Mouse (Mus musculus) neural tube, embryonic 12.5 days (tissue): ENCODE measurements at regions not wholly inside any gene's neighbourhood (a gene's known extent, or its start where the extent isn't known, plus 50 kb on each side); places are given as distances from the start of the nearest gene placed in this dataset.

ENCODE experiments used
- ATAC-seq: fragments of 200-750 bp; cut with Nextera tagmentation; 2 replicates; pipeline ENCODE4 v1.8.0; 2017; ENCODE audit warnings: low read depth, mild to moderate bottlenecking, moderate TSS enrichment, moderate library complexity; ENCODE audit not compliant: low FRiP score
- H3K27ac ChIP-seq: fragments of 300-500 bp; sonication (generic); 2 replicates; pipeline ENCODE4 v1.5.1; 2016
- H3K27me3 ChIP-seq: fragments of 300-500 bp; sonication (generic); replicated peaks from 2 replicates; pipeline ENCODE4 v1.6.1; 2016; ENCODE audit warnings: mild to moderate bottlenecking
- H3K36me3 ChIP-seq: fragments of 300-500 bp; sonication (generic); 2 replicates; pipeline ENCODE4 v1.6.1; 2016; ENCODE audit warnings: mild to moderate bottlenecking
- H3K4me1 ChIP-seq: fragments of 300-500 bp; sonication (generic); 2 replicates; pipeline ENCODE4 v1.6.1; 2016
- H3K4me2 ChIP-seq: fragments of 300-500 bp; sonication (generic); replicated peaks from 2 replicates; pipeline ENCODE4 v1.6.1; 2016; ENCODE audit warnings: mild to moderate bottlenecking
- H3K4me3 ChIP-seq: fragments of 300-500 bp; sonication (generic); 2 replicates; pipeline ENCODE4 v1.5.1; 2016
- H3K9ac ChIP-seq: fragments of 300-500 bp; sonication (generic); 2 replicates; pipeline ENCODE4 v1.6.1; 2016; ENCODE audit warnings: mild to moderate bottlenecking
- H3K9me3 ChIP-seq: fragments of 300-500 bp; sonication (generic); 2 replicates; pipeline ENCODE4 v1.6.1; 2016; ENCODE audit warnings: mild to moderate bottlenecking
- WGBS: fragments of 180-500 bp; shearing (Covaris S2); methylation state at CpG from one replicate; pipeline ENCODE4 v1.1.7; 2016; 5-methylcytosine and 5-hydroxymethylcytosine counted together

DNA sequence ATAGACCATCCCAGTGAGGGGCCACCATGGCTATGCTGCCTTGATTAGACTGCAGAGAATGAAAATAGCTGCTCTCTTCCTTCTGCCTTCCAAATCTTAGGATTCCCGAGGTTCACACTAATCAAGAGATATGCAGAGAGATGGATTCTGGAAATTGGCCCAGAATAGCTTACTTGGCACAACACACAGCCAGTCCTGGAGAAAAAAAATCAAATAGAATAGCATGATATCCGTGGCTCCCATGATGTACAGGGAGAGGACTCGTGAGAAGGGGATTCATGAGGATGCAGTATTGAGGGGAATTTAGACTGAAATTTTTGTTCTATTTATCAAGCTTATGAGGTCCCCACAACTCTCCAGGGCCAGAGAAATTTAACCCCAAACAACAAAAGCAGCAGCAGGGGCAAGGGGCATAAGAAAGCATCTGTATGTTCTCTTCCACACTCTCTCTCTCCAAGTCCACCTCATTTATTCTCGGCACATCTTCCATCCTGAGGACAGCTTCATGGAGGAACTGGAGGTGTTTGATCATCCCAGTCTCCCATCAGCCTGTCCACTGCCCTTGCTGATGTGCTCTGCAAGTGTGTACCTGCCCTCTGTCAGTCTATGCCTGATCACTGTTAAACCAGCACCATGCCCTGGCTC is 599.3 kb upstream of the Camk1g start:
- Histone ChIP-seq H3K4me2 (no peak overlapping the region), H3K9ac (no peak overlapping the region), H3K9me3 (no peaks in the 10 kb centered on the region), H3K36me3 (no peaks in the 10 kb centered on the region), H3K4me3 (no peak overlapping the region), H3K27me3 (no peaks in the 10 kb centered on the region), H3K27ac (no peak overlapping the region), H3K4me1 (no peaks in the 10 kb centered on the region)
- no peak for ATAC-seq
- 81% methylated on average over 4 of the region's 4 CpGs for WGBS

DNA sequence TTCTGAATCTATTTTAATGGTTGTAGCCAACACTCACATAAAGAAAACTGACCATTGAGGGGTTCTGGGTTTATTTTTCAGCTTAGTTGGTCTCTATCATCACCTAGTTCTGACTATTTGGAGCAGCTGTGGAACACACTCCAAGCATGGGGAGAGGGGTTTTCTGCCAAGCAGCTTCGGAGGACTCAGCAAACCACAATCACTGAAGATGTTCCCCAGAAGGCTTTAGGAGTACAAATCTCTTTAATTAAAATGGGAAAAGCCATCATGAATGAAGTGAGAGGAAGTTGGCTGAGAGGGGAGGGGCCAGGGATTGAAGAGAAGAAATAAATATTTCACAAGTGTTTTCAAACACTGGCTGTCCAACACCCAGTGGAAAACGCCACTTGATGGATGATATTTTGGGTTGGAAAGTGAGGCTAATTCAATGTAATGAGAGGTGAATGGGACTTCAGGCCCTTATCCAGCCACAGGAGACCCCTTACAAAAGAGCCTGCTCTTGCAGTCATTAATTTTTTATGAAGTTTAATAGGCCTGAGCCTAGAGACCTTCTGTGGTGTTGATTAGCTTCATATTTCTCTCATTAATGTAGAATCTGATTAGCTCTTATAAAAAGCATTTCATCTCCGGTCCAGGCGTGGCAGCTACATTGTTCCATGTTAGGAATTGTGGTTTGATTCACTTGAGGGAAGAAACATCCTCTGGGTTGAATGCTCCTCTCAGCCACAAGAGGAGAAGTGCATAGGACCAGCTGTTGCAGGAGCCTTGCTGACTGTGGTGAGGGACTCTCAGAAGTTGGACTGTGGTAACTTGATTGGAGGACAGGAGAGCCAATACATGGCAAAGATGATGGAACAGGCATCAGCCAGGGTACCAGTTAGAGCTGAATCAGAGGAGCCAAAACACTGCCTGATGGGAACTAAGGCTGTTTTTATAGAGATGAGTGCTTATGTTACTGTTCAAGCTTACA is 598.1 kb upstream of the Camk1g start:
- WGBS: 69% methylated on average over 4 of the region's 4 CpGs
- no peak overlapping the region for H3K9ac ChIP-seq
- H3K36me3 ChIP-seq: no peaks in the 10 kb centered on the region
- no peaks in the 10 kb centered on the region for H3K27me3 ChIP-seq
- H3K4me1 ChIP-seq: no peaks in the 10 kb centered on the region
- no peak overlapping the region for H3K4me3 ChIP-seq
- no peak overlapping the region for H3K27ac ChIP-seq
- H3K9me3 ChIP-seq: no peaks in the 10 kb centered on the region
- no peak overlapping the region for H3K4me2 ChIP-seq
- ATAC-seq: no peak

DNA sequence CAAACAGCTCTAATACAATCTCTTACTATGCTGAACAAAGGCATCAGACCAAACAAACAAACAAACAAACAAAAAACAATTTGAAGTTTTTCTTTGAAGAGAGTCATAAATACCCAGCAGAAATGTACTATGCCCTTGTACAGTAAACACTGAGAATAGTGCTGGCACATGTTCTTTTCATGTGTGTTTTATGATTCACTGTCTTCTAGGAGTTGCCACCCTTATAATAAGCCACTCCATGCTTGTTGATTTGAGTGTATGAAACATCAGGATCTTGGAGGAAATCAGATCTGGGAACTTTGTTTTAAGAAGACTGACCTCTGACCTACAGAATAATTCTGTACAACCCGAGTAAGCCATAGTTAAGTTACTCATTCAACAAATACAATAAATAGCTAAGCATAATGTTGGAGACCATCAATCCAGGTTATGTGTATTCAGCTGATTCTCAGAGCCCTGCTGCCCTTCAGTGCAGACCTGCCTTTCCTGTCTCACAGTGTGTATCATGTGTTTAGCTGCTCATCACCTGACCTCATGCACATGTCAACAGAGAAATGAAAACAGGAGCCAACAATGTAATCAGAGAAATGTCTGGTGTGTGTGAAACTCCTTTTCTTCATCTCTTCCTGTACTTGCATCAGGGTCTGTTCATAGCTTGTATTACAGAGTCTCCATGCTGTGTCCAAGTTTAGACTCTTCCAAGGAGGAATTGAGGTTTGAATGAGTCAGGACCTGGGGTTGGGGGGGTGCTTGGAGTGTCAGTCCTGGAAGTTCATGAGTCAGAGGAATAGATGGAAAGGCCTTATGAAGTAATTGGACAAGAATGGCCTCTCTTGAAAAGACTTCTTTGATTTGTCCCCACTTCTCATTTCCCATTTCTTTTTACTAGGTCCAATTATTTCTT is 596.8 kb upstream of the Camk1g start:
- no peaks in the 10 kb centered on the region for H3K27me3 ChIP-seq
- H3K36me3 ChIP-seq: no peaks in the 10 kb centered on the region
- no peak overlapping the region for H3K27ac ChIP-seq
- H3K9ac ChIP-seq: no peak overlapping the region
- H3K4me1 ChIP-seq: no peaks in the 10 kb centered on the region
- H3K4me2 ChIP-seq: no peak overlapping the region
- 86% methylated on average over 1 of the region's 1 CpGs for WGBS
- no peaks in the 10 kb centered on the region for H3K9me3 ChIP-seq
- no peak overlapping the region for H3K4me3 ChIP-seq
- no peak for ATAC-seq

DNA sequence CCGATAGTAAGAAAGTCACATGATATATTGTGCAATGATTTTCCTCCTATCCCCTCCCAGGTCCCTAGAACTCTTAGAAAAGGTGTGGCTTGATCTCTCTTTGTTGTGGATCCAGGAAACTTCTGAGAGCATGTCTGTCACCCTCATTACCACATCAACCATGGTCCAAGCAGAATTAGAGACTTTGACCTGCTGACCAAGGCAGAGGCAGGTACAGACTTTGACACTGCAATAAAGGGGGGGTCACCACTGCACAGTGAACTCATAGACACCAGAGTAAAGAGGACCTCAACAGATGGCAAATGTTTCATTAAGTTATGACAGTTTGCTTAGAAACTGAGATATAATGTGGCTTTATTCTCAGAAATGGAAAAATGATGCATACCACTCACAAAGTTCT is 595.2 kb upstream of the Camk1g start:
- WGBS: 81% methylated on average over 1 of the region's 1 CpGs
- H3K9me3 ChIP-seq: no peaks in the 10 kb centered on the region

DNA sequence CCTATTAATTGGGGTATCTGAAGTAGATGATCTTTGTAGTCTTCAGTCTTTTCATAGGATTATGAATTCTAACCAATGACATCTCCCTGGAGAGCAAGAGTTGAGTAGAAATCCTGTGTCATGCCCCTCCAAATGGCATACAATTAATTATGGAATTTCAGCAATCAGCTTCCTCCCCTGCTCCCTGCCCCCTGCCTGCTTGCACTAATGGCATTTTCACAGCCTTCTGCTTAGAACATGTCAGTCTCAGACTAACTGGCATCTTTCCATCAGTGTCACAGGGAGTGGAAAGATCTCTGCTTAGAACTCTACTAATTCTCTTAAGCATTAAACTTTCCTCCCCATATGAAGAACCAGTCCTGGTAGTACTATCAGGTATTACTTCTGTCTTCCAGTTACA is 581.8 kb upstream of the Camk1g start:
- Histone ChIP-seq H3K4me1 (no peaks in the 10 kb centered on the region), H3K9me3 (no peaks in the 10 kb centered on the region), H3K27me3 (no peaks in the 10 kb centered on the region), H3K27ac (no peak overlapping the region), H3K9ac (no peak overlapping the region), H3K4me3 (no peak overlapping the region), H3K36me3 (no peaks in the 10 kb centered on the region), H3K4me2 (no peak overlapping the region)
- no peak for ATAC-seq

More for the DNA sequence above, 595.2 kb upstream of the Camk1g start:
- Histone ChIP-seq H3K4me3 (no peak overlapping the region), H3K9ac (no peak overlapping the region), H3K4me1 (no peaks in the 10 kb centered on the region), H3K4me2 (no peak overlapping the region), H3K27me3 (no peaks in the 10 kb centered on the region), H3K27ac (no peak overlapping the region), H3K36me3 (no peaks in the 10 kb centered on the region)
- ATAC-seq: no peak

DNA sequence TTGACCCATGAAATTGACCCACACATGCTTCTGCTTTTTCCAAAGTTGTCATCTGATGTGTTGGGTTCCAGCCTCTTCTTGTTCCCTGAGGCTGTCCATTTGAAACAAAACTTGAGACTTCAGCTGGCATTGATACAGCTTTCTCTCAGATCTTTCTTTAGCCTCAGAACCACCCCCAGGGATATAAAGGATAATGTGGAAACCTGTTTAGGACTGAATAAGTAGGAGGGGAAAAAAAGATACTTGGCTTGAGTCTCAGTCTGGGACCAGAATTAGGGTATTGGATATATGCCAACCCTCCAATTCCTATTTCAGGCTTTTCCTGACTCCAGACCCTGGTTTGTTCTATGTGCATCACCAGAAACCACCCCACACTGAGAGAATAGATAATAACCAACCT is 579.7 kb upstream of the Camk1g start:
- Histone ChIP-seq H3K27me3 (no peaks in the 10 kb centered on the region), H3K27ac (no peak overlapping the region), H3K4me1 (no peaks in the 10 kb centered on the region), H3K9ac (no peak overlapping the region), H3K4me2 (no peak overlapping the region), H3K4me3 (no peak overlapping the region), H3K36me3 (no peaks in the 10 kb centered on the region), H3K9me3 (no peaks in the 10 kb centered on the region)
- ATAC-seq: no peak

DNA sequence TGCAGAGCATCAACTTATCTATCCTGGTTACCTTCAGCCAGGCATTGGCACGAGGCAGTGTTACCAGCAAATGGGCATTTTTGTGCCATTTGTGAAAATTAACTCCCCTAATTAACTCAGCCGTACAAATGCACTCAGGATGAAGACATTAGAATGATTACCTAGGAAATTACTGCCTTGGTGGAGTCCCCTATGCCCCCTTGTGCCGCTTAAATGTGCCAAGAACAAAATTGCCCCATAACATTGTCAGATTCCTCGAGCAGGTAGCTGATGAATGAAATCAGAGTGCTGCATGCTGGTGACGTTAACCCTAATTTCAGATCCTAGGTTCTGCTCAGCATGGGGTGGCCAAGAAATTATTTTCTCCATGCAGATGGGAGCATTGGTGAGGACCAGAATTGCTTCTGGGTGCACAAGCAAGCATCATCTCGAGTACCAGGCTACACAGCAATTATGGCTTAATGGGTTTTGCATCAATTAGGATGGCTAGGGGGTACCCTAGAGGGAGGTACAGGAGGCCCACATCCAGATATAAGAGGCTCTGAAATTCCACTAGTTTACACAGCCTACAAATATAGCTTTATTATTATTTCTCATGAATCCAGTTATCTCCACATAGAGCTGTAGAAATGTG is 577.0 kb upstream of the Camk1g start:
- no peak overlapping the region for H3K27ac ChIP-seq
- no peaks in the 10 kb centered on the region for H3K36me3 ChIP-seq
- H3K9ac ChIP-seq: no peak overlapping the region
- H3K4me2 ChIP-seq: no peak overlapping the region
- 0 out of 2 replicates have a peak, but pooled peaks have one; percentile 25 for ATAC-seq
- H3K4me3 ChIP-seq: no peak overlapping the region
- no peaks in the 10 kb centered on the region for H3K27me3 ChIP-seq
- no peaks in the 10 kb centered on the region for H3K9me3 ChIP-seq
- no peaks in the 10 kb centered on the region for H3K4me1 ChIP-seq
- WGBS: 66% methylated on average over 6 of the region's 6 CpGs

DNA sequence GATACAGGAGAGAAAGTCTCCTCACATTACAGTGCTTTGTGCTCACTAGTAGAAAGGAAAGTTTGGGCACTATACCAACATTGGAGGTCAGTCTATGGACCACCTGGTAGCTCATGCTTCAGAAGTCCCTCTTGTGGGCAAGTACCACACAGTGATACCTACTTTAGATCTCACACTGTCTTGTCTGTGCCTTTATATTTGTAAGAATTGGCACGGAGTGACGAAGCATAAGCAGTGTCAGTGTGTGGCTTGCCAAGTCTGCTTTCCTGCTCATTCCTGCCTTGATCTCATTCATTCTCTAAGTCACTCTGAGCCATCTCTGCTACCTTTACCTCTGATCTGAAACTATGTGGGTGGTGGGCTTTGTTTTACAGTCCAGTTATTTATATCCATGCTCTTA is 565.9 kb upstream of the Camk1g start:
- 89% methylated on average over 2 of the region's 2 CpGs for WGBS

DNA sequence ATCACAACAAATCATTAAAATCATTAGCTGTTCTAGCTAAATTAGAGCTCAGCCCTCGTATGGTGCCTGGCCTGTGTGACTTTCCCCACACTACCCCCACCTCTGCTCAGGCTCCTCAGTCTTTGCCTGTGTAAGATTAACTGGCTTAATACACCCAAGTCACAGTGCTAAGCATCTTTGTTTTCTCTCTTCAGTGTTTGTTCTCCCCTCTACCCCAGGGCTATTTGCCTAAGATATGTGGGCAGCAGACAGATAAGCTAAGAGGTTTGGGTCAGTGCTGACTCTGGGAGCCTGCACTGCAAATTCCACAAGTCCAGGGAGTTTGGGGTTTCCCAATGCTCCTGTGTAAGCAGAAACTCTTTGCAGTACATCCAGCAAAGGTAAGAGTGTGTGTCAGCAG is 564.2 kb upstream of the Camk1g start:
- Histone ChIP-seq H3K4me1 (no peaks in the 10 kb centered on the region), H3K9me3 (no peaks in the 10 kb centered on the region), H3K27ac (no peak overlapping the region), H3K9ac (no peak overlapping the region), H3K36me3 (no peaks in the 10 kb centered on the region), H3K4me2 (no peak overlapping the region), H3K27me3 (no peaks in the 10 kb centered on the region), H3K4me3 (no peak overlapping the region)
- WGBS: 14% methylated on average over 1 of the region's 1 CpGs
- no peak for ATAC-seq

More for the DNA sequence above, 565.9 kb upstream of the Camk1g start:
- Histone ChIP-seq H3K27ac (no peak overlapping the region), H3K9me3 (no peaks in the 10 kb centered on the region), H3K4me1 (no peaks in the 10 kb centered on the region), H3K4me2 (no peak overlapping the region), H3K27me3 (no peaks in the 10 kb centered on the region), H3K9ac (no peak overlapping the region), H3K4me3 (no peak overlapping the region), H3K36me3 (no peaks in the 10 kb centered on the region)
- no peak for ATAC-seq

DNA sequence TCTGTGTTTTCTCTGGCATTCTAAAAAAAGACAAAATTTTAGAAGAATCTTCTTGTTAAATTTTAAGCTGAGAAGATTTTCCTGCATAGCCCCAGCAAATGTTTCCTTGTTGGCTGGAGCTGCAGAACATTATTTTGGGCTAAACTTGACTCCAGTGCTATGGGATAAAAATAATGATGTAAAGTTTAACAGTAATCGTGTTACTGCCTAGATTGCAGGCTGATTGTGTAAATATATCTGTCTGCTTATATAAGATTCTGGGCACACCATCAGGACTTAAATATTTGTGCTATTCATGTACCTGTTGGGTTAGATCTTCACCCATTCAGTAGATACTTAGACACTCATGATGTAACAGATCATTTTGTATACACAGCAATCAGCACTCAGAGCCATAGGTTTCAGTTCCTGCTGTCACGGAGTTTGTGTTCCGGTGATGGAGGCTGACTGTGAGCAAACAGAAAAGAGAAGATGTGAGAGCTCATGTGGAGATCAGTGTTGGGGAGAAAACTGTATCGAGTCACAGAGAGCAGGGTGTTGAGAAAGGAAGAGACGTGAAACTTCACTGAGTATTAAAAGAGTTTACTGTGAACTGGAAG is 561.1 kb upstream of the Camk1g start:
- 81% methylated on average over 5 of the region's 5 CpGs for WGBS
- Histone ChIP-seq H3K4me3 (no peak overlapping the region), H3K36me3 (no peaks in the 10 kb centered on the region), H3K9me3 (no peaks in the 10 kb centered on the region), H3K4me1 (no peaks in the 10 kb centered on the region), H3K27ac (no peak overlapping the region), H3K4me2 (no peak overlapping the region), H3K9ac (no peak overlapping the region), H3K27me3 (no peaks in the 10 kb centered on the region)
- ATAC-seq: no peak

DNA sequence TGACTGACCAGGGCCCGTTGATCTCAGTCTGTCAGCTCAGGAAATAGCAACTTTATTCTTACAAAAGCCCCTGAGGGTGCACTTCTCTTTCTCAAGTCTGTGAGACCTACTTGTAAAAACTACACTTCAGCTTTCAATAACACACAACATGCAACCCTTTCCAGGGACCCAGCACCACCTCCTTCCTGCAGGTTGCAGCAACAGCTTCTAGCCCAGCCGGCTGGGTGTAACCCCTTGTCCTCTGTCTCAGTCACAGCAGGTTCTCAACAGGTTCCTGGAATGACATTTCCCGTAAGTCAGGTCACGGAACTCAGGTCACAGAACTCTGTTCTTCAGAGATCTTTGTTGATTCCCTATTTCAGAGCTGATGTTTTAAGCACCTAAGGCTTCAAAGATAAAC is 558.5 kb upstream of the Camk1g start:
- H3K4me1 ChIP-seq: no peaks in the 10 kb centered on the region
- no peaks in the 10 kb centered on the region for H3K36me3 ChIP-seq
- H3K27me3 ChIP-seq: no peaks in the 10 kb centered on the region
- no peak overlapping the region for H3K9ac ChIP-seq
- no peak overlapping the region for H3K27ac ChIP-seq
- WGBS: 70% methylated on average over 4 of the region's 4 CpGs
- no peak overlapping the region for H3K4me2 ChIP-seq
- H3K9me3 ChIP-seq: no peaks in the 10 kb centered on the region
- no peak for ATAC-seq
- no peak overlapping the region for H3K4me3 ChIP-seq
